Mouse (Mus musculus) brain, embryonic 14.5 days (tissue): ENCODE data around the gene Sord. TPM values are rescaled to one million over a fixed set of nuclear protein-coding genes. Genes with fewer than 3 reads are reported as not detected.

Experiments used
- DNase-seq: peaks from one replicate; pipeline ENCODE4 v3.0.0-alpha.2; 2011; ENCODE audit warnings: low read depth
- CTCF ChIP-seq: fragments of 200-500 bp; IDR thresholded peaks from 2 replicates; pipeline ENCODE4 v1.5.1; 2012; ENCODE audit warnings: inconsistent platforms, mild to moderate bottlenecking, moderate library complexity, borderline replicate concordance; ENCODE audit not compliant: insufficient read depth, insufficient read length; ENCODE audit errors: extremely low read depth
- POLR2A ChIP-seq: fragments of 200-500 bp; IDR thresholded peaks from 2 replicates; pipeline ENCODE4 v1.6.1; 2012; ENCODE audit warnings: mild to moderate bottlenecking, inconsistent platforms, borderline replicate concordance; ENCODE audit not compliant: poor library complexity, insufficient read depth, insufficient read length, severe bottlenecking; ENCODE audit errors: extremely low read depth
- polyA plus RNA-seq: library from polyadenylated mRNA; depleted of rRNA; stranded (reverse); fragments of >200 nt; gene quantifications from 2 replicates; pipeline ENCODE4 v1.2.3, GENCODE M21; 2012

Sord gene
- polyA plus RNA-seq, 1 experiment, result 13.4 TPM

- no peak for DNase-seq
- TF ChIP-seq CTCF, result no peak
- no peak for TF ChIP-seq POLR2A
Measured at GRCm38 (mm10) chr2:122255997-122256396, 21.4 kb downstream of the Sord start.

GRCm38 (mm10) chr2:122260729-122261128, 26.2 kb downstream of the Sord start:
- no peak for DNase-seq
- no peak for TF ChIP-seq POLR2A
- TF ChIP-seq CTCF, result no peak

GRCm38 (mm10) chr2:122264690-122265089, 30.1 kb downstream of the Sord start:
- TF ChIP-seq CTCF, result no peak
- TF ChIP-seq POLR2A, result no peak
- peak; percentile 88 for DNase-seq

- no peak for TF ChIP-seq CTCF
- no peak for TF ChIP-seq POLR2A
- DNase-seq, result no peak
Measured at GRCm38 (mm10) chr2:122266407-122267193, 32.1 kb downstream of the Sord start.

- no peak for DNase-seq
- TF ChIP-seq CTCF (no peak), POLR2A (no peak)
Measured at GRCm38 (mm10) chr2:122278769-122279168, 44.2 kb downstream of the Sord start.

GRCm38 (mm10) chr2:122284091-122284490, 49.5 kb downstream of the Sord start:
- no peak for DNase-seq
- no peak for TF ChIP-seq POLR2A
- TF ChIP-seq CTCF, result no peak

GRCm38 (mm10) chr2:122286137-122286536, 51.6 kb downstream of the Sord start:
- DNase-seq, result no peak

GRCm38 (mm10) chr2:122294916-122295315, 60.4 kb downstream of the Sord start:
- no peak for TF ChIP-seq POLR2A
- no peak for TF ChIP-seq CTCF
- no peak for DNase-seq

More at GRCm38 (mm10) chr2:122286137-122286536, 51.6 kb downstream of the Sord start:
- no peak for TF ChIP-seq CTCF
- TF ChIP-seq POLR2A, result no peak

- TF ChIP-seq POLR2A (no peak), CTCF (no peak)
- peak; percentile 29 for DNase-seq
Measured at GRCm38 (mm10) chr2:122297271-122298095, 62.9 kb downstream of the Sord start.

- no peak for DNase-seq
- TF ChIP-seq CTCF (no peak), POLR2A (no peak)
Measured at GRCm38 (mm10) chr2:122298096-122298499, 63.5 kb downstream of the Sord start, which contains the start of gene Duox2. TSS of gene Duox2 (minus strand) at chr2:122298449.
